Mouse (Mus musculus) layer of hippocampus, adult 18-20 months (tissue): ENCODE measurements around the gene Wbp11. TPM values are rescaled to one million over a fixed set of nuclear protein-coding genes. Genes with fewer than 3 reads are reported as not detected.

Experiments
- DNase-seq, 2 experiments: peaks; one replicate each; pipeline ENCODE4 v3.0.0; 2022; ENCODE audit warnings: low spot score in 2 of 2
- long read RNA-seq: library from polyadenylated mRNA; stranded (forward); transcript quantifications from one replicate; pipeline ENCODE4 v2.0.0, GENCODE M21; 2021
- total RNA-seq, 2 experiments: library from RNA; stranded (reverse); gene quantifications; 2 replicates each; pipeline ENCODE4 v1.2.3; 2021

Wbp11 gene
- total RNA-seq, result 100 to 1,000 TPM; 136 to 141 TPM
- long read RNA-seq, transcript Wbp11-201 (12 exons, 2,739 nt), result major isoform, 206 of 256 reads
- long read RNA-seq, partial matches to known transcripts, result 10 of 256 reads
- long read RNA-seq, other reads (novel, unspliced or antisense), result 40 of 256 reads

GRCm38 (mm10) chr6:136827881-136828561 lies at the start of gene Wbp11:
TSS of gene Wbp11 (minus strand) at chr6:136828233.
- peak; percentile 95 to 97 for DNase-seq

GRCm38 (mm10) chr6:136875670-136876069 lies 47.6 kb upstream of the Wbp11 start, which contains the start of gene Mgp:
TSS of gene Mgp (minus strand) at chr6:136875823.
- peak in 1 of 2 experiments; percentile 32 for DNase-seq

GRCm38 (mm10) chr6:136874599-136874998 lies 46.6 kb upstream of the Wbp11 start:
- no peak for DNase-seq

- DNase-seq, result no peak
These were observed 40.9 kb upstream of the Wbp11 start for GRCm38 (mm10) chr6:136868921-136869320.

- DNase-seq, result no peak
These were observed 38.1 kb upstream of the Wbp11 start for GRCm38 (mm10) chr6:136866150-136866549.

GRCm38 (mm10) chr6:136865360-136865759 lies 37.3 kb upstream of the Wbp11 start:
- no peak for DNase-seq

GRCm38 (mm10) chr6:136861020-136861419 lies 33.0 kb upstream of the Wbp11 start:
- DNase-seq, result peak in 1 of 2 experiments; percentile 67

GRCm38 (mm10) chr6:136858420-136858819 lies 30.4 kb upstream of the Wbp11 start:
- no peak for DNase-seq

GRCm38 (mm10) chr6:136857873-136858260 lies 29.8 kb upstream of the Wbp11 start:
- no peak for DNase-seq

GRCm38 (mm10) chr6:136857186-136857872 lies 29.3 kb upstream of the Wbp11 start, which contains the start of gene Art4:
TSS of gene Art4 (minus strand) at chr6:136857733.
- DNase-seq, result no peak

- no peak for DNase-seq
These were observed 28.1 kb upstream of the Wbp11 start for GRCm38 (mm10) chr6:136856071-136856636.

- DNase-seq, result no peak
These were observed 27.1 kb upstream of the Wbp11 start for GRCm38 (mm10) chr6:136855183-136855582.

- no peak for DNase-seq
These were observed 26.3 kb upstream of the Wbp11 start for GRCm38 (mm10) chr6:136854361-136854781.

- DNase-seq, result no peak
These were observed 24.7 kb upstream of the Wbp11 start for GRCm38 (mm10) chr6:136852762-136853161.

- DNase-seq, result no peak
These were observed 24.3 kb upstream of the Wbp11 start for GRCm38 (mm10) chr6:136852348-136852747.

- no peak for DNase-seq
These were observed 22.2 kb upstream of the Wbp11 start for GRCm38 (mm10) chr6:136850267-136850666.

- no peak for DNase-seq
These were observed 20.9 kb upstream of the Wbp11 start for GRCm38 (mm10) chr6:136848971-136849370.

GRCm38 (mm10) chr6:136848399-136848798 lies 20.4 kb upstream of the Wbp11 start:
- DNase-seq, result no peak

- peak in 1 of 2 experiments; percentile 60 for DNase-seq
These were observed 19.8 kb upstream of the Wbp11 start for GRCm38 (mm10) chr6:136847790-136848189.

- DNase-seq, result no peak
These were observed 19.2 kb upstream of the Wbp11 start for GRCm38 (mm10) chr6:136847267-136847666.

- DNase-seq, result no peak
These were observed 17.9 kb upstream of the Wbp11 start for GRCm38 (mm10) chr6:136845706-136846480.
